Mouse (Mus musculus) megakaryocyte, embryonic 14.5 days (primary cell): ENCODE results near the gene 1600014C23Rik.

ENCODE experiments used
- FLI1 ChIP-seq: IDR thresholded peaks from 2 replicates; pipeline ENCODE4 v1.6.1; 2012; ENCODE audit warnings: low read length, inconsistent platforms, mixed read lengths
- GATA1 ChIP-seq: IDR thresholded peaks from 3 replicates; pipeline ENCODE4 v1.6.1; 2012; ENCODE audit warnings: mixed read lengths, low read length, inconsistent platforms, borderline replicate concordance

DNA sequence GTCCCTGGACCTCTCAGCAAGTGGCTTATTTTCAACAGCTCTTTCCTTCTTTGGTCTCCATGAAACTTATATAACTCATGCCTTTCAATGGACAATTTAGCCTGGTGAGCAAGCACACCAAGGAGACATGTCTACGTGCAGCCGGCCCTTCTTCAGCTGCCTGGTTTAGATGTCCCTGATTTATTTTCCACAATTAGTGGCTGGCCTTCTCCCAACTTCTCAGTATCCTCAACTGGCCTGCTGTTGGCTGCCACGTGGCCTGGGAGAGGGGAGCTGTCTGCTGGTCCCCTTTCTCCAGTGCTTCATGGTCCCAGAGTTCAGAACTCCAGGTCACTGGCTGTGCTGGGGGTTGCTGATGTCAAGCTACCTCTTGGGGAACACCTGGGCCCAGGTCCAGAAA lies 28.3 kb upstream of the 1600014C23Rik start:
- TF ChIP-seq GATA1, result no peak
- no peak for TF ChIP-seq FLI1
